Mouse (Mus musculus) brain, embryonic 14.5 days (tissue): Measurements from ENCODE around the gene AI467606.

ENCODE experiments used
- CTCF ChIP-seq: fragments of 200-500 bp; IDR thresholded peaks from 2 replicates; pipeline ENCODE4 v1.5.1; 2012; ENCODE audit warnings: inconsistent platforms, mild to moderate bottlenecking, moderate library complexity, borderline replicate concordance; ENCODE audit not compliant: insufficient read depth, insufficient read length; ENCODE audit errors: extremely low read depth
- POLR2A ChIP-seq: fragments of 200-500 bp; IDR thresholded peaks from 2 replicates; pipeline ENCODE4 v1.6.1; 2012; ENCODE audit warnings: mild to moderate bottlenecking, inconsistent platforms, borderline replicate concordance; ENCODE audit not compliant: poor library complexity, insufficient read depth, insufficient read length, severe bottlenecking; ENCODE audit errors: extremely low read depth

- TF ChIP-seq CTCF: peak; percentile 59; the same call in 1 of the 2 replicates
- no peak for TF ChIP-seq POLR2A
These were observed 20.3 kb downstream of the AI467606 start for GRCm38 (mm10) chr7:127111461-127111860.
